Comparison of ENCODE assay signal across 10 mouse cellular contexts in the genomic region with DNA sequence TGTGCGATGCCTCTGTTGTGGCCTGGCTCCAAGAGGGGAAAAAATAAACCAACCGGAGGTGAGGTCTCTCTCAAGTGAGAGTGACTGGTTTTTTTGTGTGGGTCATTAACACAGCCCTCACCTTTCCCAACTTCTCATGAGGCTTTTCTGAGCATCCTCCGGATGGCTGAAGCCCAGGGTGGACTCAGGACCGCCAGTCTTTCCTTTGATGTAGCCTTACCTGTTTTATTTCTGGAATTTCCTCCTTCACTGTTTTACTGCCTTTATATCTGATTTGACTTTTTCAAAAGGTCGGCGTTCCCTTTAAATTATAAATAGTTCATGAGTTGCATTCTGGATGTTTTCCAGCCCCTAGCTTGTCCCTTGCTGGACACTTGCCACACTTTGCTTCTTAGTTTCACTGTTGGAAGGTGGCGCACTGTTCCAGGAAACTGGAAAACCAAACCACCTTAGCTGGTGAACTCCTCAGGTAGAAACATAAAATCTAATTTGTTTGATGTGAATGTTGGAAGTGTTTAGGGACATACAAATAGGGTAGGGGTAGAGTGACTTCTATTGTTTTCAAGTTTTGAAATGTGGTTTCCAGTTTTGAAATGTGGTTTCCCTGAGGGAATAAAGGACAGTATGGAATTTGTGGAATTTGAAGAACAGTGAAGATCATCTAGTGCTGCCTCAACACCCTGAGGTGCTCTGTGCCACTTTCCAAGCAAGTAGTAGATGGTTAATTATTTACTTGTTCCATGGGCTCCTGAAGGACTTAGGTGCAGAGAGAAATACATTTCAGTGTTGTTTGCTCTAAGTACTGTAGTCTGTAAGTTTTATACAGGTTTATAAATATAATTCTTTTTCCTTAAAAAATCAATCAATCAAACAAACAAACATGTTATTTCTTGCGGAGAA. TPM values are rescaled to one million over a fixed set of nuclear protein-coding genes. Genes with fewer than 3 reads are reported as not detected.
A peak's percentile ranks its signal among the peaks of the same experiment; 100 is the strongest.
DNase-seq lines count a peak whose midpoint lies in the region; TF ChIP-seq lines count a peak whose summit lies in the region.
"Had no signal": no experiment of that assay in that cellular context is flagged by ENCODE, and none has a peak within 500 bp of the region (broad histone marks: within the 10 kb centered on the region; RNA-seq: fewer than 3 reads in every experiment).

No protein-coding gene starts in this region.

- H3K27ac ChIP-seq in small intestine, adult 2 months (ENCODE audit: insufficient read depth, low read depth, low read length) = peak overlapping the region; percentile 27; the same call in 1 of the 2 replicates
- H3K27ac ChIP-seq: limb, embryonic 12.5 days had no signal

- TF ChIP-seq POLR2A in small intestine, adult 2 months (IDR thresholded peaks at IDR 0.05; ENCODE audit: low read depth, low read length) = no peak

- H3K27me3 ChIP-seq in small intestine, adult 2 months (ENCODE audit: control insufficient read depth, insufficient read depth, low read length) = no peaks in the 10 kb centered on the region
- H3K27me3 ChIP-seq: limb, embryonic 12.5 days; midbrain, embryonic 13.5 days had no signal

- H3K4me3 ChIP-seq in small intestine, adult 2 months (ENCODE audit: low read depth, low read length) = no peak overlapping the region
- H3K4me3 ChIP-seq: limb, embryonic 12.5 days; midbrain, embryonic 13.5 days had no signal

- 26% methylated on average over 8 of the region's 8 CpGs for WGBS in small intestine, adult 2 months

- peaks cover 7% of the 10 kb centered on the region; the same call in 1 of the 2 replicates for H3K4me1 ChIP-seq in small intestine, adult 2 months (ENCODE audit: control insufficient read depth, insufficient read depth, insufficient read length, low read length)
- H3K4me1 ChIP-seq: limb, embryonic 12.5 days had no signal

- peak; percentile 56 to 89 for DNase-seq in adrenal gland, adult (ENCODE audit: inconsistent age in 2 of 2, low spot score in 1 of 2)
- no peak for DNase-seq in adrenal gland, postnatal 4 days (ENCODE audit: low spot score in 2 of 2)
- peak; percentile 43 for DNase-seq in testis, postnatal 10 days (ENCODE audit: low spot score)
- DNase-seq in testis, postnatal 14 days (ENCODE audit: low spot score) = no peak
- DNase-seq in kidney, adult 8-10 months = peak; percentile 73 to 79
- no peak for DNase-seq in embryo, embryonic 9.5 days (ENCODE audit: extremely low spot score)
- no peak for DNase-seq in layer of hippocampus, adult 8-10 months (ENCODE audit: low spot score in 2 of 2)

- no peak for TF ChIP-seq CTCF in small intestine, adult 2 months (IDR thresholded peaks at IDR 0.05; ENCODE audit: extremely low read depth, insufficient read length, insufficient replicate concordance, low read depth, low read length)

- no peaks in the 10 kb centered on the region for H3K36me3 ChIP-seq in small intestine, adult 2 months (ENCODE audit: control insufficient read depth, insufficient read depth, low read length)
- H3K36me3 ChIP-seq: limb, embryonic 12.5 days; midbrain, embryonic 13.5 days had no signal

RNA-seq across cellular contexts. Expression of gene Cytip, which starts 19.7 kb away (rescaled TPM):
- 1 to 10 TPM; 7.4 to 8.1 TPM for total RNA-seq in adrenal gland, postnatal 4 days (2021)
- 5.2 and 24.2 TPM in 2 replicates for polyA plus RNA-seq in small intestine, adult 2 months (2012; rRNA removed)
- 1 to 10 TPM in 2 of 4 experiments, not detected in 2; 1.3 TPM for total RNA-seq in layer of hippocampus, adult 8-10 months (2022)

Comparison
In these comparisons a context has a peak if more than half of its experiments do, and no peak if none do; other contexts are left out.
1. DNase-seq: peak in adrenal gland, adult (2 of 2), testis, postnatal 10 days (single experiment) and kidney, adult 8-10 months (2 of 2); none in adrenal gland, postnatal 4 days (0 of 2), testis, postnatal 14 days (single experiment), embryo, embryonic 9.5 days (single experiment) and layer of hippocampus, adult 8-10 months (0 of 2).